Mouse (Mus musculus) skeletal muscle tissue, adult 2 months (tissue): ENCODE data around the gene BC048562.
A peak's percentile ranks its signal among the peaks of the same experiment; 100 is the strongest.

ENCODE experiments used
- DNase-seq: peaks from one replicate; pipeline ENCODE4 v3.0.0-alpha.2; 2012; ENCODE audit warnings: low read depth, low spot score

BC048562 gene

GRCm38 (mm10) chr9:108479241-108479640, 43.0 kb downstream of the BC048562 start:
- no peak for DNase-seq

- peak; percentile 72 for DNase-seq
Measured at GRCm38 (mm10) chr9:108479721-108480351, 43.6 kb downstream of the BC048562 start, which contains the start of gene Lamb2. Gene Lamb2 (plus strand): TSS chr9:108479736.

DNA sequence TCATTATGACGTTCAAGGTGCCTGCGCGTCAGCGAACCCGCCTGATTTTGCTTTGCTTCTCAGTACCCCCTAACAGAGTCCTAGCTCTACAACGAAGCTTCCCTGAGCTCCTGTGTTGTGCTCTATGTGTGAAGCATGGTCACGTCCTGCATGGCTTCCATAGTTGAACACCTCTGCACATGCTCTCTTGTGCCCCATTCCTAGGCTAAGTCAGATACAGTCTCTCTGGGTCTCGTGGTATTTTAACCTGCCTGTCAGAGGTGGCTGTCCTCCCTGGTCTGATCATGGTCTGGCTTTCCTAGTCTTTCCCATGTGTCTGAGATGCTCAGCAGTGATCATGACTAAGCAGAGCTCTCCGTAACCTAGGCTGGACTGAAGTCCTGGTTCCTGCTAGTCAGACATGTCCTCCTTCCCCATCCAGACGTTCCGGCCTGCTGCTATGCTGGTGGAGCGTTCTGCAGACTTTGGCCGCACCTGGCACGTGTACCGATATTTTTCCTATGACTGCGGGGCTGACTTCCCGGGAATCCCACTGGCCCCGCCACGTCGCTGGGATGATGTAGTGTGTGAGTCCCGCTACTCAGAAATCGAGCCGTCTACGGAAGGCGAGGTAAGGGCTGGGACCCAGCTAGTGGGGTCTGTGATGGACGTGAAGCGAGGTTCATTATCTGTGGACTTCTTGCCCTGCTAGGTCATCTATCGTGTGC, 44.7 kb downstream of the BC048562 start:
- no peak for DNase-seq

- no peak for DNase-seq
Measured at GRCm38 (mm10) chr9:108481520-108482210, 45.4 kb downstream of the BC048562 start.

DNA sequence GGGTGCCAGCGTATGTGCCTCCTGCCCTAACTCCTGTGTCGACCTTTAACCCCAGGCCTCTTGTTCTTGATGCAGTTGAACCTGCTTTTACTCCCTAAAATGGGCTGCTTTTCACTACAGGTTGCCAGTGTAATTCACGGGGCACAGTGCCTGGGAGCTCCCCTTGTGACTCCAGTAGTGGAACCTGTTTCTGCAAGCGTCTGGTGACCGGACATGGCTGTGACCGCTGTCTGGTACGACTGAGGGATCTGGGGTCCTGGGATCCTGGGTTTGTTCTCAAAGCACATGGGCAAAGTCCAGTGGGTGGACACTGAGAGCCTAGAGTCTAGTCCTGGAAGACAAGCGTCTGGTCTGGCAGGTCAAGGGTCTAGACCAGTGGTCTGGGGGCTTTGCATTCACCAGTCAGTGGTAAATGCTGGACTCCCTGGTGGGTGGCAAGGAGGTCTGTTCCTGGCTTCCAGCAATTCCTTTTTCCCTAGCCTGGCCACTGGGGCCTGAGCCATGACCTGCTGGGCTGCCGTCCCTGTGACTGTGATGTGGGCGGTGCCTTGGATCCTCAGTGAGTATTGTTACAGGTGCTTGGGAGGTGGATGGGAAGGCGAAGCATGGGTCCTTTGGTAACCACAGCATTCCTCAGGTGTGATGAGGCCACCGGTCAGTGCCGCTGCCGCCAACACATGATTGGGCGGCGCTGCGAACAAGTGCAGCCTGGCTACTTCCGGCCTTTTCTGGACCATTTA, 46.9 kb downstream of the BC048562 start:
- no peak for DNase-seq

- DNase-seq, result no peak
Measured at GRCm38 (mm10) chr9:108484021-108484420, 47.7 kb downstream of the BC048562 start.

GRCm38 (mm10) chr9:108485301-108485875, 49.1 kb downstream of the BC048562 start:
- DNase-seq, result no peak

DNA sequence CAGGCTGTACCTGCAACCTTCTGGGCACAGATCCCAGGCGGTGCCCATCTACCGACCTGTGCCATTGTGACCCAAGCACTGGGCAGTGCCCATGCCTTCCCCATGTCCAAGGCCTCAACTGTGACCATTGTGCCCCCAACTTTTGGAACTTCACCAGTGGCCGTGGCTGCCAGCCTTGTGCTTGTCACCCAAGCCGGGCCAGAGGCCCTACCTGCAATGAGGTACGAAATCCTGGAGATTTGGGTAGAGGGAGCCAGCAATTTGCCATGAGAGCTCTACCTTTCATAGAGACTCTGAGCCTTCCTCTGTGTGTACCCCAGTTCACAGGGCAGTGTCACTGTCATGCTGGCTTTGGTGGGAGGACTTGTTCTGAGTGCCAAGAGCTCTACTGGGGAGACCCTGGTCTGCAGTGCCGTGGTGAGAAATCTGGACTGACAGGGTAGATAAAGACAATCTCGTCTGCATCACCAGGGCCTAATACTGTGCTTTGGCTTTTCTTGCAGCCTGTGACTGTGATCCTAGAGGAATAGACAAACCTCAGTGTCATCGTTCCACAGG, 50.8 kb downstream of the BC048562 start:
- DNase-seq, result no peak

DNA sequence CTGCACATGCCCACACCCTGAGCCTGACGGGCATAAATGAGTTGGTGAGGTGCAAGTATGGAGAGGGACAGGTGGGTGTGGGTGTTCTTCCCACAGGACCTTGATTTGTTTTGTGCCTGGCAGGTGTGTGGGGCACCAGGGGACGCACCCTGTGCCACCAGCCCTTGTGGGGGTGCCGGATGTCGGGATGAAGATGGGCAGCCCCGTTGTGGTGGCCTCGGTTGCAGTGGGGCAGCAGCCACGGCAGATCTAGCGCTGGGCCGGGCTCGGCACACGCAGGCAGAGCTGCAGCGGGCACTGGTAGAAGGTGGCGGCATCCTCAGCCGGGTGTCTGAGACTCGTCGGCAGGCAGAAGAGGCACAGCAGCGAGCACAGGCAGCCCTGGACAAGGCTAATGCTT, 52.1 kb downstream of the BC048562 start:
- no peak for DNase-seq

DNA sequence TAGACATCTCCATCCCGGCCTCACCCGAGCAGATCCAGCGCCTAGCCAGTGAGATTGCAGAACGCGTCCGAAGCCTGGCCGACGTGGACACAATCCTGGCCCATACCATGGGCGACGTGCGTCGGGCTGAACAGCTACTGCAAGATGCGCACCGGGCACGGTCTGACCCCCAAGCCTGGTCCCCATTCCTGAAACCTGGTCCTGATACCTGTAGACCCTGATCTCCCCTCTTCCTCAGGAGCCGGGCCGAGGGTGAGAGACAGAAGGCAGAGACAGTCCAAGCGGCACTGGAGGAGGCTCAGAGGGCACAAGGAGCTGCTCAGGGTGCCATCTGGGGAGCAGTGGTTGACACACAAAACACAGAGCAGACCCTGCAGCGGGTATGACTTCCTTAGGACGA, 52.9 kb downstream of the BC048562 start:
- no peak for DNase-seq

DNA sequence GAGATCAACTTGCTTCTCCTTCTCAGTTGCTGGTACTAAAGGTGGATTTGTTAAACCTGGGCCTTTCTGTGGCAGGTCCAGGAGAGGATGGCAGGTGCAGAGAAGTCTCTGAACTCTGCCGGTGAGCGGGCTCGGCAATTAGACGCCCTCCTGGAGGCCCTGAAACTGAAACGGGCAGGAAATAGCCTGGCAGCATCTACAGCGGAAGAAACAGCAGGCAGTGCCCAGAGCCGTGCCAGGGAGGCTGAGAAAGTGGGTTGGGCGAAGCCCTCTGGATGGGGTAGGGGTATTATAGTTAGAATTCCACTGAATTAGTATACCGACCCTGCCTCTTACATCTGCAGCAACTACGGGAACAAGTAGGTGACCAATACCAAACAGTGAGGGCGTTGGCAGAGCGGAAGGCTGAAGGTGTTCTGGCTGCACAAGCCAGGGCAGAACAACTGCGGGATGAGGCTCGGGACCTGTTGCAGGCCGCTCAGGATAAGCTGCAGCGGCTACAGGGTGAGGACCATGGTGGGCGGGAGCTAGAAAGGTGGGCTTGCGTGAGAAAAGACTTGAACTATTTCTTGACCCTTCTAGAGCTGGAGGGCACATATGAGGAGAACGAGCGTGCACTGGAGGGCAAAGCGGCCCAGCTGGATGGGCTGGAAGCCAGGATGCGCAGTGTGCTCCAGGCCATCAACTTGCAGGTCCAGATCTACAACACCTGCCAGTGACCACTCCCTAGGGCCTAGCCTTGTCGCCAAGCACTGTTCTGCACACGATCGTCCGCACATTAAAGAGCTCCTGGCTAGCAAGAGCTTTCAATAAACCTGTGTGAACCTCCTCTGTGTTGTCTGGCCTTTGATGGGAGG, 53.6 kb downstream of the BC048562 start:
- DNase-seq, result no peak

DNA sequence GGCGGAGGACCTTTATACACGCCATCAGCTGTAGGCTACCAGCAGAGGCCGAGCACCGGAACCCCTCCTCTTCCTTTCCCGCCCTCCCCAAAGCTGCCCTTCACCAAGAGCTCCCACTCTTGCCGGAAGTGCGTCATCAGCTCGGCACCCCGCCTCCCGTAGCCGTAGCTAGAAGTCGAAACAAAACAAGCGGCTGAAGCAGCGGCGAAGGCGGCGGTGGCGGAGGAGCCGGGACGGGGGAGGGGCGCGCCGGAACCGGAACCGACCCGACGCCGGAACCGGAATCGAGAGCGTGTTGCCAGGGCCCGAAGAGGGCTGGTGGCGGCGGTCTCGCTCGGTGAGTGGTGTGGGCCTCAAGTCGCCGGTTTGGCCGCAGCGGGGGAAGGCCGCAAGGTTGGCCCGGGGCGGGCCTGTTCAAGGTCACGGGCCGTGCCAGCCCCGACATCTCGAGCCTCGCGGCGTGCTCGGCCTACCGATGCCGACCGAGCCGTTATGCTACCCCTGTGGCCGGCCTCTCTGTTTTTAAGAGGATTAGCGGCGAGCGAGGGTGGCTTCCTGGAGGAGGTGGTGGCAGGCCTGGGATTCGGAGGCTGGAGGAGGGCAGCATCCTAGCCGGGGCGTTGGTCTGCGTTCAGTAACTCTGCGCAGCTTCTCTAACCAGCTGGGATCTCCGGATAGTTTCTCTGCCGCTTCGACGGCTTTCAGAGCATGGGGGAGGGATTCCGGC, 54.4 kb downstream of the BC048562 start, which contains the start of gene Usp19:
Gene Usp19 (plus strand): TSS at position 44 of the 727 bp plus-strand sequence.
- DNase-seq, result peak; percentile 96

DNA sequence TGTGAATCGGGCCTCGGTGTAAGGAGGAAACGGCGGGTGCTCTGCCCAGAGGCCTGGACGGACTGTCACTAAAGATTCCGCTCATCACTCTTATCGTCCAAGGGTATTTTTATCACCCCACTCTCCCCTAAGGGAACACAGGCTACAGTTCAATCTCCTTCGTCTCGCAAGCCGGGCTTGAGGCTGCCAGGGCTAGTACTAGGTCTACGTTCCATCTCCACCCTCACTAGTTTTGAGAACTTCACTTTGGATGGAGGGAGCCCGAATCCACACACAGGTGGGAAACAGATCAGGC, 55.0 kb downstream of the BC048562 start:
- DNase-seq, result no peak

DNA sequence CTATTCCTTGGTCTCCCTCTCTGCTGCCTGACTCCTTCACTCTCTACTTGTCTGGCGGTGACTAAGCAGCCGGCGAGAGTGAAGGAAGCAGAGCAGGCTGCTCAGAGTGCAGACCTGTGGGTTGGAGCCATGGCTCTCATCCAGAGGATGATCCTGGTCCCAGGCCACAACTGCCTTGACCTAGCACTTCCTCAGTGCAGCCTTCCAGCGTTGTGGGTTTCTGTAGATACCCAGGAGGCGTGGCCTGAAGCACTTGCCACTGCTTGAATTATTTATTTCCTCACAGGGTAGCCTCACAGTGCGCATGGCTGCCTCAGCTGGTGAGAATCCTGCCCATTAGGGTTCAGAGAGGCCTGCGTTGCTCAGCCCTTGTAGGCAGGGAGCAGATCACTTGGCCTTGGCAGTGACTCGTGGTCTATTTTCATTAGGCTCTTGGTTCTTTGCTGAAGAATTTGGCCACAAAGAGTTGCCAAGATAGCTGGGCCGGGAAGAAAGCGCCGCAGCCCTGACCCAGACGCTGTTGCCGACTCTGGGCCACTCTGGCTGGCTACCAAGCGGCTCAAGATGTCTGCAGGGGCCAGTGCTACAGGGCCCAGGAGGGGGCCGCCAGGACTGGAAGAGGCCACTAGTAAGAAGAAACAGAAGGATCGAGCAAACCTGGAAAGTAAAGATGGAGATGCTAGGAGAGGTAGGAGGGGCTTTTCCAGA, 55.9 kb downstream of the BC048562 start:
- peak; percentile 67 for DNase-seq

- DNase-seq, result no peak
Measured at GRCm38 (mm10) chr9:108493246-108493645, 57.0 kb downstream of the BC048562 start.

- DNase-seq, result no peak
Measured at GRCm38 (mm10) chr9:108494146-108494825, 58.0 kb downstream of the BC048562 start.

DNA sequence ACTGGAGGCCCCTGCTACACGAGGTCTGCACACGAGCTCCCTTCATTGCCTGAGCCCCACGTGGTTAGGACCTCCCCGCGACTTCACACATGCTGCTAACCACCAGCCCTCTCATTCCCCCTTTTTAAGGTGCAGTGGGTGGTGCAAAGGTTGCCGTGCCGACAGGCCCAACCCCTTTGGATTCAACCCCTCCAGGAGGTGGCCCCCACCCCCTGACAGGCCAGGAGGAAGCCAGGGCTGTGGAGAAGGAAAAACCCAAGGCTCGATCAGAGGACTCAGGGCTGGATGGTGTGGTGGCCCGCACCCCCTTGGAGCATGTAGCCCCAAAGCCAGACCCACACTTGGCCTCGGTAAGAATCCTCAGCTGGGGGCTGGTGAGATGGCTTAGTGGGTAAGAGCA, 58.6 kb downstream of the BC048562 start:
- DNase-seq, result no peak
